Mouse (Mus musculus) CD4-positive, CD25-positive, alpha-beta regulatory T cell, adult 4 months (primary cell): ENCODE results near the gene Sp6. TPM values are rescaled to one million over a fixed set of nuclear protein-coding genes. Genes with fewer than 3 reads are reported as not detected.

Source experiments
- ATAC-seq: one replicate; pipeline ENCODE4 v1.8.0; 2017
- polyA plus RNA-seq, 2 experiments: library from polyadenylated mRNA; unstranded; fragments of 100-300 nt; shearing (Covaris generic); gene quantifications; one replicate each; pipeline ENCODE4 v1.2.1; 2017

Gene Sp6
- polyA plus RNA-seq, 2 experiments from 2014 or later = 1.7 to 3.0 TPM

GRCm38 (mm10) chr11:97065538-97066295 is 52.5 kb downstream of the Sp6 start:
- ATAC-seq = no peak

DNA sequence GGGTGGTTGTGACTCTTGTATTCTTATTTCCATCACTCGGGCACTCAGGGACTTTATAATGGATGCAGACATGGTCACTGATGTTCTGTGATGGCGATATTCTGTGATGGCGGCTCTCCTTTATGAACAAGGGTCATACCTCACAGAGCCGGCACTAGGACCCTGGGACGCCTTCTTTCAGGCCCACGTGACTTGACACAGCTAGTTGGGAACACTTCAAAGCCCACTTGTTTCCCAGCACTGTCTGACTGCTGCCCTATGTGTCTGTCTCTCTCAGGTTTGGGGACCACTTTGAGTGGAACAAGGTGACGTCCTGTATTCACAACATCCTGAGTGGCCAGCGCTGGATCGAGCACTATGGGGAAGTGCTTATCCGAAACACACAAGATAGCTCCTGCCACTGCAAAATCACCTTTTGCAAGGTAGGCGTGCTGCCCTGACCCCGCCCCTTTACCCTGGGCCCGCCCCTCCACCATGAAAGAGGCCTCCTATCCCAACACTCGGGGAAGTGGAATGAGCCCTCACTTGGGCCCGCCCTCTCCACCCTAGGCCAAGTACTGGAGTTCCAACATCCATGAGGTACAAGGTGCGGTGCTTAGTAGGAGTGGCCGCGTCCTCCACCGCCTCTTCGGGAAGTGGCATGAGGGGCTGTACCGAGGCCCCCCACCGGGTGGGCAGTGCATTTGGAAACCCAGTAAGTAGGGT is 53.6 kb downstream of the Sp6 start:
- ATAC-seq = no peak

GRCm38 (mm10) chr11:97069333-97069732 is 56.1 kb downstream of the Sp6 start:
- no peak for ATAC-seq

DNA sequence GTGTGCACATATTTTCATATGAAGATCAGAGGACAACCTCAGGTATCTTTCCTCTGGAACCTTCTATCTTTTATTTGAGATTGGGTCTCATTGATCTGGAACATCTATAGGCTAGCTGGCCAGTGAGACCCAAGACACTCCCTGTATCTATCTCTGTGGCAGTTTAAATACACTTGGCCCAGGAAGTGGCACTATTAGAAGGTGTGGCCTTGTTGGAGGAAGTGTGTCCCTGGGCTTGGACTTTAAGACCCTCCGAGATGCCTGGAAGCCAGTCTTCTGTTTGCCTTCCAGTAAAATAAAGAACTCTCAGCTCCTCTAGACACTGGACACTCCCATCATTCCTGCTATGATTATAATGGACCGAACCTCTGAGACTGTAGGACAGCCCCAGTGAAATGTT is 56.6 kb downstream of the Sp6 start:
- ATAC-seq = no peak

DNA sequence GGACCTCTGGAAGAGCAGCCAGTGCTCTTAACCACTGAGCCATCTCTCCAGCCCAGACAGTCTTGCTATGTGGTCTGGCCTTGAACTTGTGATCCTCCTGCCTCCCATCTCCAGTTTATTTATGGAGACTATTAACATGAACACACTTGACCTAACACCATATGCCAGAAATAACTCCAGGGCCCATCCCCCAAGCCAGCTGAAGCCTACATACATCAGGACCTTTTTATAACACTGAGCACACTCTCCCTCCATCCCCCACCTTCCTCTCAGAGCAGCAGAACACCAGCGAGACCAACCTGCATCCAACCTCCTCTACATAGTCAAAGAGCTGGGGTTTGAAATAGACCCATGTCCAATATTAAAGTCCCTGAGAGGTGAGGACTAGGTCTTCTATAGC is 57.9 kb downstream of the Sp6 start:
- ATAC-seq = no peak

GRCm38 (mm10) chr11:97072533-97072932 is 59.3 kb downstream of the Sp6 start:
- ATAC-seq = peak; percentile 26

DNA sequence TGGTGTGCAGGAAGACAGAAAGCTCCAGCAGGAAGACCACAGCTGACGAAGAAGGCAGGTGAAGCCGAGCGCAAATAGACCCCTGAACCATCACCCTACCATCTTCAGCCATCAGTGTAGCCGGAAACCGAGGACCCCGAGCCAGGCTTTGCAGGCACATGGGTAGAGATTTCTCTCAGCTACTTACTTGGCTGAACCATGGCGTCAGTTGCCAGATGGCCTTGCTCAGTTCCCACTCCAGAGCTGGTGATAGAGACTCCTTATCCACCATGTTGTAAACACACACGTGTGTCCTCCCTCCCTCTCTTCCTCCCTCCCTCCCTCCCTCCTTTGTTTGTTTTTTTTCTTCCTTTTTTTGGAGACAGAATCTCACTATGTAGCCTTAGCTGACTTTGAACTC is 61.0 kb downstream of the Sp6 start:
- ATAC-seq = no peak

Other genes with a start within 250 kb of the Sp6 start
- gene Snx11, start 235.8 kb upstream of the Sp6 start, polyA plus RNA-seq = 10 to 100 TPM; 11.7 to 21.8 TPM
- 10 to 100 TPM; 50.8 to 52.7 TPM for gene Cbx1, start 224.3 kb upstream of the Sp6 start, polyA plus RNA-seq
- 10 to 100 TPM; 21.3 to 26.1 TPM for gene Nfe2l1, start 183.4 kb upstream of the Sp6 start, polyA plus RNA-seq
- gene Copz2, start 163.5 kb upstream of the Sp6 start, polyA plus RNA-seq = not detected
- gene Cdk5rap3, start 96.9 kb upstream of the Sp6 start, polyA plus RNA-seq = 100 to 1,000 TPM in 1 of 2 experiments, 10 to 100 TPM in 1; 82.3 to 119 TPM
- 1 to 10 TPM in 1 of 2 experiments, under 1 TPM in 1; 0.48 to 1.5 TPM for gene Prr15l, start 85.3 kb upstream of the Sp6 start, polyA plus RNA-seq
- gene Pnpo, start 69.4 kb upstream of the Sp6 start, polyA plus RNA-seq = 10 to 100 TPM; 28.5 to 48.5 TPM
- 10 to 100 TPM; 19.5 to 22.9 TPM for gene Sp2, start 30.4 kb upstream of the Sp6 start, polyA plus RNA-seq
- gene Scrn2, start 16.5 kb downstream of the Sp6 start, polyA plus RNA-seq = 10 to 100 TPM in 1 of 2 experiments, 1 to 10 TPM in 1; 7.3 to 14.8 TPM
- not detected for gene Lrrc46, start 28.0 kb downstream of the Sp6 start, polyA plus RNA-seq
- 10 to 100 TPM; 60.9 to 82.9 TPM for gene Mrpl10, start 28.2 kb downstream of the Sp6 start, polyA plus RNA-seq
- 10 to 100 TPM; 24.9 to 46.4 TPM for gene Osbpl7, start 37.2 kb downstream of the Sp6 start, polyA plus RNA-seq
- gene Tbx21, start 101.9 kb downstream of the Sp6 start, polyA plus RNA-seq = 1 to 10 TPM; 2.2 TPM
- gene Tbkbp1, start 138.1 kb downstream of the Sp6 start, polyA plus RNA-seq = under 1 TPM in 1 of 2 experiments, not detected in 1; 0.09 TPM
- gene Kpnb1, start 174.5 kb downstream of the Sp6 start, polyA plus RNA-seq = 10 to 100 TPM; 23.5 to 33.4 TPM